In the genomic region with DNA sequence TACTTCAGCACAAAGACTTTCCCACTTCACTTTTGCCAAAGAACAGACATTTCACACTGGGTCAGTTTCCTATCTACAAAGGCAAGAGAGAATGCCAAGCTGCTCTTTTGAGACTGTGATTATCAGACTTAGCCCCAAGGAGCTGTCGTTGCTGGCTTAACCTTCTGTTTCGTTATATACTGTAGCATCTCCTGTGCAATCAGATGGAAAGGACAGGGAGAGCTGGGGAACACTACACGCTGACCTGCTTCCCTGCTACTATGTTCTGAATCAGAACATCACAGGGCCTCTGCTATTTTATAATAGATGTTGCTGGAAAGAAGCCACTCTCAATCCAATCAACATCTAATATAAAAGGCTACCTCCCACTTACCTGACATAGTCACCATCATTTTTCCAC, we compare ENCODE assay signal across 20 mouse cellular contexts. TPM values are rescaled to one million over a fixed set of nuclear protein-coding genes. Genes with fewer than 3 reads are reported as not detected.
"Had no signal": no experiment of that assay in that cellular context is flagged by ENCODE, and none has a peak within 500 bp of the region (broad histone marks: within the 10 kb centered on the region; RNA-seq: fewer than 3 reads in every experiment).

No protein-coding gene starts in this region.

- H3K4me3 ChIP-seq: liver, embryonic 15.5 days; lung, embryonic 15.5 days; megakaryocyte, embryonic 14.5 days; midbrain, embryonic 12.5 days; midbrain, embryonic 15.5 days; neural tube, embryonic 12.5 days; stomach, embryonic 15.5 days had no signal

- H3K4me2 ChIP-seq: liver, embryonic 15.5 days; lung, embryonic 15.5 days; midbrain, embryonic 12.5 days; midbrain, embryonic 15.5 days; neural tube, embryonic 12.5 days; stomach, embryonic 15.5 days had no signal

- ATAC-seq: liver, postnatal 0 days; lung, postnatal 0 days; midbrain, embryonic 15.5 days had no signal

- H3K9me3 ChIP-seq: liver, embryonic 15.5 days; lung, embryonic 15.5 days; megakaryocyte, embryonic 14.5 days; midbrain, embryonic 12.5 days; midbrain, embryonic 15.5 days; neural tube, embryonic 12.5 days; stomach, embryonic 15.5 days had no signal

- DNase-seq: liver, postnatal 0 days; lung, adult 2 months; lung, postnatal 14 days; lung, postnatal 36 days; right cerebral cortex, postnatal 14 days; thymus, adult 2 months; thymus, postnatal 25 days; thymus, postnatal 4 days had no signal

- H3K9ac ChIP-seq: liver, embryonic 15.5 days; liver, postnatal 0 days; lung, embryonic 15.5 days; midbrain, embryonic 12.5 days; midbrain, embryonic 15.5 days; neural tube, embryonic 12.5 days; stomach, embryonic 15.5 days had no signal

- H3K27ac ChIP-seq: liver, embryonic 15.5 days; lung, embryonic 15.5 days; macrophage; midbrain, embryonic 12.5 days; midbrain, embryonic 15.5 days; neural tube, embryonic 12.5 days; stomach, embryonic 15.5 days; stomach, postnatal 0 days had no signal

- H3K27me3 ChIP-seq: liver, embryonic 15.5 days; lung, embryonic 15.5 days; megakaryocyte, embryonic 14.5 days; midbrain, embryonic 12.5 days; midbrain, embryonic 15.5 days; neural tube, embryonic 12.5 days; stomach, embryonic 15.5 days had no signal

- H3K4me1 ChIP-seq: liver, embryonic 15.5 days; lung, embryonic 15.5 days; midbrain, embryonic 12.5 days; midbrain, embryonic 15.5 days; neural tube, embryonic 12.5 days; stomach, embryonic 15.5 days had no signal

RNA-seq across cellular contexts. Expression of a gene that starts 9.8 kb away (rescaled TPM):
- total RNA-seq: midbrain, postnatal 0 days had no signal
- polyA plus RNA-seq: liver, postnatal 0 days; macrophage; midbrain, embryonic 12.5 days; midbrain, embryonic 15.5 days; midbrain, postnatal 0 days; stomach, postnatal 0 days; testis, adult 2 months had no signal
